Mouse (Mus musculus) limb, embryonic 15.5 days (tissue): ENCODE results near the gene Gm20683. TPM values are rescaled to one million over a fixed set of nuclear protein-coding genes. Genes with fewer than 3 reads are reported as not detected.

Experiments
- ATAC-seq: fragments of 200-750 bp; cut with Nextera tagmentation; 2 replicates; pipeline ENCODE4 v1.8.0; 2017; ENCODE audit warnings: low read depth, moderate TSS enrichment; ENCODE audit not compliant: insufficient number of reproducible peaks, low FRiP score, low TSS enrichment
- H3K27ac ChIP-seq: fragments of 300-500 bp; sonication (generic); 2 replicates; pipeline ENCODE4 v1.5.1; 2015; ENCODE audit warnings: moderate library complexity, mild to moderate bottlenecking, inconsistent platforms
- H3K27me3 ChIP-seq: fragments of 300-500 bp; sonication (generic); 2 replicates; pipeline ENCODE4 v1.6.1; 2015; ENCODE audit warnings: inconsistent platforms
- H3K36me3 ChIP-seq: fragments of 300-500 bp; sonication (generic); 2 replicates; pipeline ENCODE4 v1.6.1; 2015; ENCODE audit warnings: inconsistent platforms
- H3K4me1 ChIP-seq: fragments of 300-500 bp; sonication (generic); 2 replicates; pipeline ENCODE4 v1.6.1; 2015; ENCODE audit warnings: inconsistent platforms
- H3K4me2 ChIP-seq: fragments of 300-500 bp; sonication (generic); 2 replicates; pipeline ENCODE4 v1.6.1; 2015; ENCODE audit warnings: mild to moderate bottlenecking, inconsistent platforms
- H3K4me3 ChIP-seq: fragments of 300-500 bp; sonication (generic); 2 replicates; pipeline ENCODE4 v1.5.1; 2015; ENCODE audit warnings: mild to moderate bottlenecking, inconsistent platforms
- H3K9ac ChIP-seq: fragments of 300-500 bp; sonication (generic); 2 replicates; pipeline ENCODE4 v1.6.1; 2015; ENCODE audit warnings: inconsistent platforms
- H3K9me3 ChIP-seq: fragments of 300-500 bp; sonication (generic); 2 replicates; pipeline ENCODE4 v1.6.1; 2016; ENCODE audit warnings: inconsistent platforms
- WGBS: fragments of 180-500 bp; shearing (Covaris S2); methylation state at CpG from one replicate; pipeline ENCODE4 v1.1.7; 2015; 5-methylcytosine and 5-hydroxymethylcytosine counted together
- polyA plus RNA-seq: library from polyadenylated mRNA; unstranded; fragments of >200 nt; fragmentation: Nextera tagmentation; extraction: Ambion mirVana; gene quantifications from 2 replicates; pipeline ENCODE4 v1.2.1, GENCODE M21; 2015

Gm20683 gene
- polyA plus RNA-seq, 1 experiment from 2014 or later = 1.8 TPM

- Histone ChIP-seq H3K4me3 (peak overlapping the region; percentile 79), H3K27ac (no peak overlapping the region), H3K27me3 (peaks cover 2% of the 10 kb centered on the region; the same call in 1 of the 2 replicates), H3K9ac (peak overlapping the region; percentile 56), H3K4me1 (peaks cover 49% of the 10 kb centered on the region), H3K9me3 (no peaks in the 10 kb centered on the region), H3K4me2 (peak overlapping the region; percentile 68), H3K36me3 (0 out of 2 replicates have a peak, but pooled peaks cover 3% of the 10 kb centered on the region)
- 0 out of 2 replicates have a peak, but pooled peaks have one; percentile 11 for ATAC-seq
- 2% methylated on average over 36 of the region's 37 CpGs for WGBS
Measured at GRCm38 (mm10) chr17:25796211-25796771, 45.3 kb downstream of the Gm20683 start.

DNA sequence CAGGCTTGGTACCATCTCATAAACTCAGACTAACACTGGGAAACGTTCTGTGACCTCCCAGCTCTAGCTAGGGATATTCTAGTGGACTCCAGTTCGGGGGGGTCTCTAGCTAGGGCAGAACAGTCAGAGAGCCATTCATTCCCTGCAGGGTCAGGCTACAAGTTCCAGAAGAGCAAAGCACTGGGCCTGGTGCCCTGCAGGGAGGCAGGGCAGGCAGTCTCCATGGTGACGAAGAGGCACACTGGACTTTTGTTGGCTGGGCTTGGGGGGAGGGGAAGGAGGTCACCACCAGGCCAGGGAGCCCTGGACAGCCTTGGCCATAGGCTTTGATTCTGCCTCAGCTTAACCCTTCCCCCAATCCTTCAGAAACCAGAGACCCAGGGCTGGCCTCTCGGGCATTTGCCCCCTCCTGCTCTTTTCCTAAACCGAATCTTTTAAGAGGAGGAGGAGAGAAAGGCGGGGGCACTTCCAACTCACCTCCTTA, 45.9 kb downstream of the Gm20683 start, which contains the start of gene AC134908.4:
AC134908.4 (minus strand) TSS at position 51 of the 484 bp plus-strand sequence.
- peak within 1 kb of the TSS; percentile 79 for H3K4me3 ChIP-seq

GRCm38 (mm10) chr17:25794998-25795397, 46.6 kb downstream of the Gm20683 start:
- 0 out of 2 replicates have a peak overlapping the region, but pooled peaks have one; percentile 79 for H3K4me3 ChIP-seq
- peak overlapping the region; percentile 68; the same call in 1 of the 2 replicates for H3K4me2 ChIP-seq
- 0 out of 2 replicates have a peak, but pooled peaks cover 3% of the 10 kb centered on the region for H3K36me3 ChIP-seq
- H3K27ac ChIP-seq = no peak overlapping the region
- no peak for ATAC-seq
- H3K9me3 ChIP-seq = no peaks in the 10 kb centered on the region
- peaks cover 58% of the 10 kb centered on the region for H3K4me1 ChIP-seq
- no peak overlapping the region for H3K9ac ChIP-seq
- H3K27me3 ChIP-seq = no peaks in the 10 kb centered on the region
- WGBS = 89% methylated on average over 17 of the region's 17 CpGs

More for the DNA sequence above, 45.9 kb downstream of the Gm20683 start, which contains the start of gene AC134908.4:
- Histone ChIP-seq H3K4me2 (peak within 1 kb of the TSS; percentile 68), H3K27ac (no peak within 1 kb of the TSS), H3K9ac (peak within 1 kb of the TSS; percentile 56), H3K9me3 (no peaks in the 10 kb centered on the region), H3K36me3 (0 out of 2 replicates have a peak, but pooled peaks cover 3% of the 10 kb centered on the region), H3K4me1 (peaks cover 55% of the 10 kb centered on the region), H3K27me3 (no peaks in the 10 kb centered on the region)
- no peak for ATAC-seq
- 28% methylated on average over 6 of the region's 6 CpGs for WGBS

DNA sequence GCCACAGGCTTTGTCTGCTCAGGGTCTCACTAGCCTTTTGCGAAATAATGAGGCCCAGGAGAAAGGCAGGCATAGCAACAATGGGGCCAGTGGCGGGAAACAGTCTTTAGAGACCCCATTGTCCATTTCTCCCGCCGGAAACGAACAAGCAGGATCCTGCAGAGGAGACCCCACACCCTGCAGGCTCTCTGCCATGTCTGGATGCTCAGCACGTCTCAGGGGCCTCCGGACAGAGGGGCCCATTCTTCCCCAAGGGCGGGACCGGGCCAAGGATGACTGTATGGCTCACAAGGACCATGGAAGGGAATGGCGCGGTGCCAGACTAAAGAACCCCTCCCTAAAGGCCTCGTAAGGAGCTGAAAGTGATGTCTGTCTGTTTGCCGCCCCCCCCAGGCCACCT, 47.4 kb downstream of the Gm20683 start:
- H3K27ac ChIP-seq = no peak overlapping the region

GRCm38 (mm10) chr17:25792615-25793014, 48.9 kb downstream of the Gm20683 start, which contains the start of gene Fam173a:
TSS of gene Fam173a (minus strand) at chr17:25792901.
- Histone ChIP-seq H3K9ac (peak within 1 kb of the TSS; percentile 64), H3K4me3 (peak within 1 kb of the TSS; percentile 66), H3K27me3 (no peaks in the 10 kb centered on the region), H3K27ac (peak within 1 kb of the TSS; percentile 93), H3K36me3 (peaks cover 20% of the 10 kb centered on the region), H3K4me2 (peak within 1 kb of the TSS; percentile 74), H3K4me1 (peaks cover 57% of the 10 kb centered on the region), H3K9me3 (no peaks in the 10 kb centered on the region)
- under 1% methylated on average over 14 of the region's 14 CpGs for WGBS
- ATAC-seq = 0 out of 2 replicates have a peak, but pooled peaks have one; percentile 46

More for the DNA sequence above, 47.4 kb downstream of the Gm20683 start:
- Histone ChIP-seq H3K36me3 (peaks cover 9% of the 10 kb centered on the region), H3K4me3 (no peak overlapping the region), H3K27me3 (no peaks in the 10 kb centered on the region), H3K9ac (no peak overlapping the region), H3K4me1 (peaks cover 58% of the 10 kb centered on the region), H3K4me2 (no peak overlapping the region), H3K9me3 (no peaks in the 10 kb centered on the region)
- WGBS = 82% methylated on average over 13 of the region's 13 CpGs
- ATAC-seq = no peak

DNA sequence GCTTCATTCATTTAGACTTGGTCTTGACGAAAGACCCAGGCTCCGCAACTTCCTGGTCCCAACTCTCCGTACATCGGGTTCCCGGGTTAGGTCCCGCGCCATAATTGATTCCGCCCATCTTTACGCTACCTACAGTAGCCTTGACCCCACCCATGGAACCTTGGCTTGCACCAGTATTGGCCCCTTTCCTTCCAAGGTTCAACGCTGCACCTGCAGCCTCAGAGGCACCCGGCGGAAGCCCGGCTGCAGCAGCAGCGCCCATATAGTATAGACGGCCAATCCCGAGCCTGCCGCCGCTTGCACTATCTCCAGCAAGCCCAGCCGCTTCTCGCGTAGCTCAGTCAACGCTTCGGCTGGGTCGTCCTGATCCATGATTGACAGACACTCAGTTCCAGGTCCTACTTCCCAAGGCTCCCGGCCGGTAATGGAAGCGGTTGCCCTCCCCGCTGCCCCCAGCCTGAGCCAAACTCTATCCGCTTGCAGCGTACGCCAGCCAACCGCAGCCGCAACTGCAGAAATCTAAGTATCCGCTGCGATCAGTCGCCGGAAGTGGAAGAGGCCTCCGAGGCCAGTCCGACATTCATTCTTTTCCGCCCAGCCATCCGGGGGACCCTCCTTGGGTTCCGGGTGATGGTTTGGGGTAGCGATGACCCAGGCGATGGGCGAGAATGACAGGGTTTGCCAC, 49.6 kb downstream of the Gm20683 start:
- H3K27ac ChIP-seq = peak overlapping the region; percentile 93
- under 1% methylated on average over 45 of the region's 45 CpGs for WGBS

GRCm38 (mm10) chr17:25791320-25791842, 50.2 kb downstream of the Gm20683 start:
- Histone ChIP-seq H3K9ac (peak overlapping the region; percentile 64; the same call in 1 of the 2 replicates), H3K27me3 (no peaks in the 10 kb centered on the region), H3K9me3 (no peaks in the 10 kb centered on the region), H3K4me1 (peaks cover 49% of the 10 kb centered on the region), H3K4me3 (peak overlapping the region; percentile 66), H3K4me2 (peak overlapping the region; percentile 74), H3K36me3 (peaks cover 23% of the 10 kb centered on the region), H3K27ac (peak overlapping the region; percentile 93)
- WGBS = 26% methylated on average over 19 of the region's 19 CpGs
- ATAC-seq = no peak

More for the DNA sequence above, 49.6 kb downstream of the Gm20683 start:
- no peaks in the 10 kb centered on the region for H3K9me3 ChIP-seq
- H3K4me1 ChIP-seq = peaks cover 50% of the 10 kb centered on the region
- H3K4me2 ChIP-seq = peak overlapping the region; percentile 74
- H3K36me3 ChIP-seq = peaks cover 23% of the 10 kb centered on the region
- peak overlapping the region; percentile 66 for H3K4me3 ChIP-seq
- ATAC-seq = 0 out of 2 replicates have a peak, but pooled peaks have one; percentile 50
- H3K9ac ChIP-seq = peak overlapping the region; percentile 64
- H3K27me3 ChIP-seq = no peaks in the 10 kb centered on the region

DNA sequence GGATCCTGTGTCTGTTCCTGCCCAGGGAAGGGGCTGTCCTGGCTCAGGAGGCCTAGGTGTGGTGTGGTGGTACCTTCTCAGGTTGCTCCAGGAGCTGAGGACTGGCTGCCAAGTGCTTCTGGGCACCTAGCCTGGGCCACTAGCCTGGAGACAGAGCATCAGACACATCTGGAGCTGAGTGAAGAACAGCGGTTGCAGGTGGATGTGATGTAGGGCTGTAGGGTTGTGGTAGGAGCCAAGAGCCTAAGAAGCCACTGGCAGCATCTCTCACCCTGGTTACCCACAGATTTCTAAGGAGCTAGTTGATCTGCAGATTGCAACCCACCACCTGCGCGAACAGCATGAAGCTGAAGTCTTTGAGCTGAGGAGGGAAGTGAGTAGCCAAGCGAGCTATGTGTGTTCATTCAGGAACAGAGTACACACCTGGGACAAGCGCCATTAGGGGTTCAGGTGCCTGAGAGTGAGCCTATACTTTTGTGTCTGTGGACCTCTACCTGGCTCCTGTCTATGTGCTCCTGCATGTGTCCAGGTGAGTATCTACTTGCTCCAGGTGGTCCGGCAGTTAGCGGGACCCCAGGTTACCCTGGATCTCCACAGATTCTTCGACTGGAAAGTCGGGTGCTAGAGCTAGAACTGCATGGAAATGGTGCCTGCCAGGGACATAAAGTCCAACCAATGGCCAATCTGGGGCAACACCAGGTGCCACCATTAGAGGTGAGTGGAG, 54.6 kb downstream of the Gm20683 start:
- peaks cover 43% of the 10 kb centered on the region for H3K4me1 ChIP-seq
- H3K9me3 ChIP-seq = no peaks in the 10 kb centered on the region
- no peak overlapping the region for H3K9ac ChIP-seq
- ATAC-seq = no peak
- 88% methylated on average over 9 of the region's 9 CpGs for WGBS
- H3K27me3 ChIP-seq = no peaks in the 10 kb centered on the region
- H3K4me2 ChIP-seq = no peak overlapping the region
- H3K36me3 ChIP-seq = peaks cover 41% of the 10 kb centered on the region
- H3K27ac ChIP-seq = no peak overlapping the region
- no peak overlapping the region for H3K4me3 ChIP-seq

GRCm38 (mm10) chr17:25786280-25786679, 55.3 kb downstream of the Gm20683 start, which contains the start of gene Ccdc78:
TSS of gene Ccdc78 (plus strand) at chr17:25786580.
- Histone ChIP-seq H3K9me3 (no peaks in the 10 kb centered on the region), H3K27me3 (no peaks in the 10 kb centered on the region), H3K4me3 (peak within 1 kb of the TSS; percentile 79), H3K4me2 (peak within 1 kb of the TSS; percentile 74), H3K9ac (peak within 1 kb of the TSS; percentile 73), H3K27ac (peak within 1 kb of the TSS; percentile 94), H3K36me3 (peaks cover 48% of the 10 kb centered on the region), H3K4me1 (peaks cover 38% of the 10 kb centered on the region)
- 76% methylated on average over 3 of the region's 3 CpGs for WGBS
- no peak for ATAC-seq

- under 1% methylated on average over 23 of the region's 23 CpGs for WGBS
- Histone ChIP-seq H3K36me3 (peaks cover 57% of the 10 kb centered on the region), H3K4me3 (peak within 1 kb of the TSS; percentile 79), H3K9me3 (no peaks in the 10 kb centered on the region), H3K27ac (peak within 1 kb of the TSS; percentile 94), H3K9ac (peak within 1 kb of the TSS; percentile 73), H3K27me3 (no peaks in the 10 kb centered on the region), H3K4me2 (peak within 1 kb of the TSS; percentile 74), H3K4me1 (peaks cover 29% of the 10 kb centered on the region)
- ATAC-seq = peak; percentile 79
Measured at GRCm38 (mm10) chr17:25785281-25785745, 56.2 kb downstream of the Gm20683 start, which contains the start of gene Haghl. TSS of gene Haghl (minus strand) at chr17:25785673.
